Mouse (Mus musculus) bone marrow macrophage, adult 2 months (primary cell): ENCODE results near the gene Kantr. TPM values are rescaled to one million over a fixed set of nuclear protein-coding genes. Genes with fewer than 3 reads are reported as not detected.
"Not testable (repeated sequence)": the region's sequence is repeated elsewhere in the genome, so short reads cannot be mapped to it uniquely, and the experiment has no call there.

ENCODE experiments used
- H3K27ac ChIP-seq: 2 replicates; pipeline ENCODE4 v1.5.1; 2012; ENCODE audit warnings: low read depth, low read length; ENCODE audit not compliant: insufficient read depth
- H3K4me1 ChIP-seq: 2 replicates; pipeline ENCODE4 v1.6.1; 2012; ENCODE audit warnings: low read length; ENCODE audit not compliant: control insufficient read depth, insufficient read depth
- H3K4me3 ChIP-seq: 2 replicates; pipeline ENCODE4 v1.5.1; 2012; ENCODE audit warnings: mild to moderate bottlenecking, low read length, moderate library complexity; ENCODE audit not compliant: insufficient read depth
- CTCF ChIP-seq: IDR thresholded peaks from 2 replicates; pipeline ENCODE4 v1.5.1; 2012; ENCODE audit warnings: low read depth, mild to moderate bottlenecking, low read length, moderate library complexity
- POLR2A ChIP-seq: IDR thresholded peaks from 2 replicates; pipeline ENCODE4 v1.6.1; 2012; ENCODE audit warnings: mild to moderate bottlenecking, low read depth, low read length, borderline replicate concordance
- polyA plus RNA-seq: library from polyadenylated mRNA; stranded (reverse); fragments of >200 nt; gene quantifications from 2 replicates; pipeline ENCODE4 v1.2.4, GENCODE M21; 2012; ENCODE audit not compliant: missing spikeins, insufficient read depth, insufficient read length

Kantr gene
- polyA plus RNA-seq, 1 experiment = 18.9 TPM

DNA sequence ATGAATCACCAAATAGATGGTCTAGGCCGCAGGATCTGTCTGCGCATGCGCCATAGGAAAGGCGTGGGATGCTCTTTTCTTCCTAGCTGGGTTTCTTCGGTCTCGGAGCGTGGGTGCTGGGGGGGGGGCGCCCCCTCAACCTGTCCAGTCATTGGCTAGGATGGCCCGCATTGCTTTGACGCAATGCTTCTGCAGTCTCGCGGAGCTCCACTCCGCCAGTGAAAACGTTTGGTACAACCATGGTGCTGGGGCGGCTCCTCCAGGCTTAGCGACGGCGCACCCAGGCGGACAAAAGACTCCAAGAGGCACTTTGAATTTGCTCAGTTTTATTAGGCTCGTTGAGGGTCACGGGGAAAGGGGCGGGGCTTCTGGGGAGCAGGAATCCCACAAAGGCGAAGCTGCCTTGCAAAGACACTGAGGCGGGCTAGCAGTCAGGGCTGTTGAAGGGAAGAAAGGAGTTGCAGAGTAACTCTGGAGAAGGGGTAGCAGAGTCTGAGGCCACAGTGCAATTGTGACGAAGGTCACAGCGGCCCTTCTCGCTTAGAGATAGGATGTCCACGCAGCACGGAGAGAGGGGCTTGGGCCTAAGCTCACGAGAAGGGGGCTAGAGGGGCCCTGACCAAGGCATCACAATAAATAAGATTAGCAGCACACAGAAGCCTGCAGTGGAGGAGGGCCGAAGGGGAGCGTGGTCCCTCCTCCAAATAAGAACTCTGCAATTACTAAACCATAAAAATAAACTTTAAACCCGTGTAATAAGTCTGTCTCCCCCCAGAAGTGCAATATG is 9.4 kb upstream of the Kantr start:
- peaks cover 12% of the 10 kb centered on the region for H3K4me1 ChIP-seq
- peak overlapping the region; percentile 56 for H3K4me3 ChIP-seq
- no peak for TF ChIP-seq POLR2A
- TF ChIP-seq CTCF = no peak

GRCm38 (mm10) chrX:152336123-152336522 is 8.8 kb upstream of the Kantr start:
- H3K4me3 ChIP-seq, H3K4me1 ChIP-seq, H3K27ac ChIP-seq: not testable (repeated sequence)

More for the DNA sequence above, 9.4 kb upstream of the Kantr start:
- peak overlapping the region; percentile 86 for H3K27ac ChIP-seq

- H3K4me1 ChIP-seq, H3K4me3 ChIP-seq, H3K27ac ChIP-seq: not testable (repeated sequence)
Measured at GRCm38 (mm10) chrX:152329400-152329799, 2.1 kb upstream of the Kantr start.

GRCm38 (mm10) chrX:152327689-152328052 is 376 bp upstream of the Kantr start:
- TF ChIP-seq CTCF (no peak), POLR2A (no peak)
- peak overlapping the region; percentile 22; the same call in 1 of the 2 replicates for H3K27ac ChIP-seq
- peaks cover 8% of the 10 kb centered on the region for H3K4me1 ChIP-seq
- peak overlapping the region; percentile 45 for H3K4me3 ChIP-seq

DNA sequence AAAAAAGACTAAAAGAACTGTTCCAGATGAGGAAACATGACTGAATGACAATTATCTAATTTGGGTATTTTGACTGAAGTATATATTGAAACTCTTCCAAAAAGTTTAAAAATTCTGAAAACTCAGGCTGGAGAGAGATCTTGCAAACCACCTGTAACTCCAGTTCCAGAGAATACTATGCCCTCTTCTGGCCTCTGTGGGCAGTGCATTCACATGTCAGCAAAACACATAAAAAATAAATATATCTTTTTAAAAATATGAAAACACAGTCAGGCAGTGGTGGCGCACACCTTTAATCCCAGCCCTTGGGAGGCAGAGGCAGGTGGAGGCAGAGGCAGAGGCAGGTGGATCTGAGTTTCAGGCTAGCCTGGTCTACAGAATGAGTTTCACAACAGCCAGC is 3.7 kb downstream of the Kantr start:
- TF ChIP-seq POLR2A (no peak), CTCF (no peak)
- Histone ChIP-seq H3K27ac (no peak overlapping the region), H3K4me1 (peaks cover 8% of the 10 kb centered on the region), H3K4me3 (no peak overlapping the region)

DNA sequence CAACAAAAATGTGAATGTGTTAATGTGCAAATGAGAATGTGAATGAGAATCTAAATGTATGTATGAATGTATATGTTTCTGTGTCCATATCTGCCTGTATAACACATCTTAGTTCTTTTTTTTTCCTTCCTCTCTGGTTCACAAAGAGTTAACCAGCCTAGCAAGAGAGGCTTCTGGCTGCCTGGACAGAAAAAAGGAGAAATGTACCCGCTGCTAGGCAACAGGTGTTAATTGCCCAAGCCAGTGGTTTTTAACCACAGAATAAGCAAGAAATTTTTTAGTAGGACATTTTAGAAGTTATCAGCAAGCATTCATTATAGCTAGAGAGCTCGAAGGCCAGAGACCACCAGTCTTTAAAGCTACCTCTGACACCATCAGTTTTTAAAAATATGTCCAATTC is 4.5 kb downstream of the Kantr start:
- Histone ChIP-seq H3K4me1 (peaks cover 5% of the 10 kb centered on the region), H3K4me3 (no peak overlapping the region), H3K27ac (peak overlapping the region; percentile 30)
- TF ChIP-seq CTCF = no peak
- TF ChIP-seq POLR2A = no peak

DNA sequence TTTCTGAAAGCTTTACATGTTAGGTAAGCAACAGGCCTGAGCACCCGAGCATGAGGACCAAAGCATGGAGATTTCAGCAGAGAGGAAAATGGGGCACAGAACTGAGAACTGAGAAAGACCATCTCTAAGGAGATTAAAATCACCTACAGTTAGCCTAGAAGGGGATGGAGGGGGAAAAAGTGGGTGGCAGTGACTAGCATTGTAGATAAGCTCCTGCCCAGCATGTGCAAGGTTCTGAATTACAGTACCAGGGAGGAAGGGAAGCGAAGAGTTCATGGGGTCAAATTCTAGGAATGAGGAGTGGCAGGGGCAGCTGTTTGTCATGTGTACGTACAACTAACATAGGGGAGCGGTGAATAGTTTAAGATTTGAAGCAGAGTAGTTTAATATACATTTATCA is 6.8 kb downstream of the Kantr start:
- H3K4me3 ChIP-seq = no peak overlapping the region
- peaks cover 2% of the 10 kb centered on the region; the same call in 1 of the 2 replicates for H3K4me1 ChIP-seq
- H3K27ac ChIP-seq = no peak overlapping the region
- TF ChIP-seq CTCF = no peak

- Histone ChIP-seq H3K4me3 (no peak overlapping the region), H3K4me1 (no peaks in the 10 kb centered on the region), H3K27ac (no peak overlapping the region)
- TF ChIP-seq POLR2A (no peak), CTCF (no peak)
Measured at GRCm38 (mm10) chrX:152307942-152308341, 19.4 kb downstream of the Kantr start.

DNA sequence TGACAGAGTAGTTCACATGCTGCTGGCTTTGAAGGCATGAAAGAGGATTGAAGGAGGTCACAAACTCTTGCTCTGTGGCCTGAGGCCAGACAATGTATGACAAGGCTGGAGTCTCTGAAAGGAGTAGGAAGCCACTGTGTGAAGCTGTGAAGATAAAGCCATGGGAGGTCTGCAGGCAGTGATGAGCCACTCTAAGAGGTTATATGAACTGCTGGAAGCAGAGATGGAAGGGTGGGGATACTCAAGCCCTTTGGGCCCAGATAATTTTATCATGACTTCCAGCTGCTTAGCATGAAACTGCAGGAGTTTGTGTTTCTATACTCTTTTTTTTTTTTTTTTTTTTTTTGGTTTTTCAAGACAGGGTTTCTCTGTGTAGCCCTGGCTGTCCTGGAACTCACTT is 19.9 kb downstream of the Kantr start:
- H3K27ac ChIP-seq = no peak overlapping the region
- H3K4me1 ChIP-seq = no peaks in the 10 kb centered on the region
- no peak overlapping the region for H3K4me3 ChIP-seq
- TF ChIP-seq POLR2A (no peak), CTCF (no peak)

GRCm38 (mm10) chrX:152306224-152306623 is 21.1 kb downstream of the Kantr start:
- Histone ChIP-seq H3K4me3 (no peak overlapping the region), H3K27ac (no peak overlapping the region), H3K4me1 (no peaks in the 10 kb centered on the region)
- TF ChIP-seq POLR2A (no peak), CTCF (no peak)

- not testable (repeated sequence) for H3K4me3 ChIP-seq, H3K27ac ChIP-seq, H3K4me1 ChIP-seq
Measured at GRCm38 (mm10) chrX:152287026-152287425, 40.3 kb downstream of the Kantr start.
